Mouse (Mus musculus) G1E (cell line): ENCODE results near the gene Reep3.

Experiments used
- CTCF ChIP-seq: IDR thresholded peaks from 2 replicates; pipeline ENCODE4 v1.5.1; 2012; ENCODE audit warnings: low read depth, low read length, inconsistent platforms, mixed read lengths
- POLR2AphosphoS5 ChIP-seq: IDR thresholded peaks from 2 replicates; pipeline ENCODE4 v1.6.1; 2012; ENCODE audit warnings: low read depth, low read length, inconsistent platforms; ENCODE audit not compliant: insufficient replicate concordance
- TAL1 ChIP-seq: conservative IDR thresholded peaks from 2 replicates; pipeline ENCODE4 v1.6.1; 2012; ENCODE audit warnings: low read depth, low read length, inconsistent platforms, mixed read lengths

DNA sequence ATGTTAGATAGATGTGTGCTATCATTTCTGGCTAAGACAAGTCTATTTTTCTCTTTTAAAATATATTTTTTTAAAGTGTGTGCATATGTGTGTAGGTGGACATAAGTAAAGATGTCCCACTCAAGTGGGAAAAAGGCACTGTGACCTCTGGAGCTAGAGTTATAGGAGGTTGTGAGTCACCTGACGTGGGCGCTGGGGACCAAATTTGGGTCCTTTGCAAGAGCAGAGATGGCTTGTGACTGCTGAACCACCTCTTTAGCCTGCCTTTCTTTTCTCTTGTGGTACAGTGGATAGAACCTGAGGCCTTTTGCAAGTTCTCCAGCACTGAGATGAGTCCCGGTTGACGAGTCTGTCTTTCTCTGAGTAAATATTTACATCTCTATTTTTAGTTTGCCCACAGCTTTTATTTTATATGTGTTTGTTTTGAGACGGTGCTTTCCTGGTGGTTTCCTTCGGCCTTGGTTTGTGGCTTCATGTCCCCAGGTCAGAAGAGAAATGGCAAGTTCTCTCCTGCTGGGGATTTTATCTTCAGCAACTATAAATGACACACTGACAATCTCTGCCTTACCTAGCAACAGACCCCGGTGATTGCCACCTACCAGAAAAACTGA lies 31.4 kb downstream of the Reep3 start:
- TF ChIP-seq CTCF (no peak), POLR2AphosphoS5 (no peak), TAL1 (no peak)
